ENCODE assay signal across 28 mouse cellular contexts in genomic region chr3:34458766-34459165, GRCm38 (mm10).
A peak's percentile ranks its signal among the peaks of the same experiment; 100 is the strongest.
DNase-seq lines count a peak whose midpoint lies in the region; ATAC-seq and TF ChIP-seq lines count a peak whose summit lies in the region.
"Had no signal": no experiment of that assay in that cellular context is flagged by ENCODE, and none has a peak within 500 bp of the region (broad histone marks: within the 10 kb centered on the region; RNA-seq: fewer than 3 reads in every experiment).

No protein-coding gene starts in this region.

- H3K27ac ChIP-seq in forebrain, embryonic 14.5 days (ENCODE audit: low read depth, low read length): no peak overlapping the region
- H3K27ac ChIP-seq in forebrain, embryonic 13.5 days: no peak overlapping the region
- H3K27ac ChIP-seq in forebrain, postnatal 0 days (ENCODE audit: low read depth, low read length): no peak overlapping the region
- no peak overlapping the region for H3K27ac ChIP-seq in forebrain, embryonic 10.5 days
- no peak overlapping the region for H3K27ac ChIP-seq in limb, embryonic 14.5 days (replicated peaks; ENCODE audit: low read depth, low read length)
- H3K27ac ChIP-seq in limb, embryonic 10.5 days: no peak overlapping the region
- no peak overlapping the region for H3K27ac ChIP-seq in gastrocnemius, adult 2 months
- H3K27ac ChIP-seq: embryonic facial prominence, embryonic 12.5 days; embryonic facial prominence, embryonic 15.5 days; heart, embryonic 15.5 days; hindbrain, embryonic 14.5 days; hindbrain, postnatal 0 days had no signal

- DNase-seq in forebrain, embryonic 14.5 days (ENCODE audit: low spot score): peak; percentile 58
- DNase-seq in forebrain, postnatal 0 days: no peak
- no peak for DNase-seq in forebrain, embryonic 10.5 days (ENCODE audit: extremely low spot score, low spot score)
- peak; percentile 20 for DNase-seq in limb, embryonic 14.5 days (ENCODE audit: low spot score)
- no peak for DNase-seq in limb, embryonic 10.5 days (ENCODE audit: low spot score)
- no peak for DNase-seq in gastrocnemius, adult 2 months
- DNase-seq: adrenal gland, adult 2 months; adrenal gland, postnatal 14 days; B cell, adult 2 months; cerebellum, adult 11-12 months; cerebellum, adult 8-10 months; gastrocnemius, postnatal 14 days; heart, adult 18-20 months; heart, postnatal 10 days; heart, postnatal 4 days; kidney, adult 18-20 months had no signal

- no peaks in the 10 kb centered on the region for H3K27me3 ChIP-seq in forebrain, embryonic 14.5 days (replicated peaks; ENCODE audit: control insufficient read depth, insufficient read depth, low read length)
- no peaks in the 10 kb centered on the region for H3K27me3 ChIP-seq in forebrain, embryonic 13.5 days
- no peaks in the 10 kb centered on the region for H3K27me3 ChIP-seq in forebrain, postnatal 0 days (ENCODE audit: insufficient read depth, low read length)
- H3K27me3 ChIP-seq in forebrain, embryonic 10.5 days (ENCODE audit: poor library complexity, severe bottlenecking): no peaks in the 10 kb centered on the region
- no peaks in the 10 kb centered on the region for H3K27me3 ChIP-seq in limb, embryonic 14.5 days (ENCODE audit: control insufficient read depth, insufficient read depth, low read length)
- no peaks in the 10 kb centered on the region for H3K27me3 ChIP-seq in limb, embryonic 10.5 days (ENCODE audit: low read depth, poor library complexity, severe bottlenecking)
- H3K27me3 ChIP-seq: CH12.LX; embryonic facial prominence, embryonic 12.5 days; embryonic facial prominence, embryonic 15.5 days; heart, embryonic 12.5 days; heart, embryonic 15.5 days had no signal

- H3K4me3 ChIP-seq in forebrain, embryonic 14.5 days (ENCODE audit: low read depth, low read length): no peak overlapping the region
- H3K4me3 ChIP-seq in forebrain, embryonic 13.5 days: no peak overlapping the region
- H3K4me3 ChIP-seq in forebrain, postnatal 0 days (ENCODE audit: low read depth, low read length): no peak overlapping the region
- no peak overlapping the region for H3K4me3 ChIP-seq in forebrain, embryonic 10.5 days
- H3K4me3 ChIP-seq in limb, embryonic 14.5 days (replicated peaks; ENCODE audit: low read length): no peak overlapping the region
- H3K4me3 ChIP-seq in limb, embryonic 10.5 days: no peak overlapping the region
- H3K4me3 ChIP-seq in gastrocnemius, adult 2 months: no peak overlapping the region
- H3K4me3 ChIP-seq: embryonic facial prominence, embryonic 12.5 days; embryonic facial prominence, embryonic 15.5 days; heart, embryonic 12.5 days; heart, embryonic 15.5 days had no signal

- no peaks in the 10 kb centered on the region for H3K9me3 ChIP-seq in forebrain, embryonic 14.5 days (replicated peaks; ENCODE audit: control insufficient read depth, low read length)
- no peaks in the 10 kb centered on the region for H3K9me3 ChIP-seq in forebrain, embryonic 13.5 days (replicated peaks)
- no peaks in the 10 kb centered on the region for H3K9me3 ChIP-seq in forebrain, postnatal 0 days (ENCODE audit: low read length)
- H3K9me3 ChIP-seq in forebrain, embryonic 10.5 days: no peaks in the 10 kb centered on the region
- no peaks in the 10 kb centered on the region for H3K9me3 ChIP-seq in limb, embryonic 14.5 days (ENCODE audit: control insufficient read depth, low read length)
- no peaks in the 10 kb centered on the region for H3K9me3 ChIP-seq in limb, embryonic 10.5 days (replicated peaks)
- H3K9me3 ChIP-seq: embryonic facial prominence, embryonic 12.5 days; embryonic facial prominence, embryonic 15.5 days; heart, embryonic 12.5 days; heart, embryonic 15.5 days had no signal

- no peak overlapping the region for H3K9ac ChIP-seq in forebrain, embryonic 14.5 days (ENCODE audit: low read length)
- no peak overlapping the region for H3K9ac ChIP-seq in forebrain, embryonic 13.5 days
- no peak overlapping the region for H3K9ac ChIP-seq in forebrain, postnatal 0 days
- H3K9ac ChIP-seq in limb, embryonic 14.5 days (ENCODE audit: low read depth, low read length, severe bottlenecking): no peak overlapping the region
- H3K9ac ChIP-seq: embryonic facial prominence, embryonic 12.5 days; embryonic facial prominence, embryonic 15.5 days; heart, embryonic 12.5 days; heart, embryonic 15.5 days; hindbrain, embryonic 14.5 days had no signal

- WGBS in forebrain, embryonic 14.5 days: 58% methylated on average over 6 of the region's 6 CpGs
- WGBS in forebrain, embryonic 13.5 days: 71% methylated on average over 6 of the region's 6 CpGs
- WGBS in forebrain, postnatal 0 days: 30% methylated on average over 6 of the region's 6 CpGs
- WGBS in forebrain, embryonic 10.5 days: 89% methylated on average over 6 of the region's 6 CpGs
- WGBS in limb, embryonic 14.5 days: 48% methylated on average over 6 of the region's 6 CpGs
- WGBS in limb, embryonic 10.5 days: 86% methylated on average over 6 of the region's 6 CpGs

- TF ChIP-seq POLR2A in limb, embryonic 14.5 days (IDR thresholded peaks at IDR 0.05; ENCODE audit: borderline replicate concordance, extremely low read depth, insufficient read depth, insufficient read length): no peak

- intact Hi-C loops in gastrocnemius, adult 2 months (cut with DNase I): no loop called here

- H3K4me2 ChIP-seq in forebrain, embryonic 14.5 days (ENCODE audit: low read length): no peak overlapping the region
- H3K4me2 ChIP-seq in forebrain, embryonic 13.5 days: no peak overlapping the region
- H3K4me2 ChIP-seq in forebrain, postnatal 0 days (ENCODE audit: low read depth): no peak overlapping the region
- no peak overlapping the region for H3K4me2 ChIP-seq in limb, embryonic 14.5 days (replicated peaks; ENCODE audit: low read depth, low read length, severe bottlenecking)
- H3K4me2 ChIP-seq: embryonic facial prominence, embryonic 12.5 days; embryonic facial prominence, embryonic 15.5 days; heart, embryonic 12.5 days; heart, embryonic 15.5 days; hindbrain, embryonic 14.5 days had no signal

- no peaks in the 10 kb centered on the region for H3K36me3 ChIP-seq in forebrain, embryonic 14.5 days (ENCODE audit: control insufficient read depth, insufficient read depth, low read length)
- H3K36me3 ChIP-seq in forebrain, embryonic 13.5 days (ENCODE audit: poor library complexity, severe bottlenecking): no peaks in the 10 kb centered on the region
- H3K36me3 ChIP-seq in forebrain, postnatal 0 days (ENCODE audit: insufficient read depth): no peaks in the 10 kb centered on the region
- H3K36me3 ChIP-seq in forebrain, embryonic 10.5 days (replicated peaks): no peaks in the 10 kb centered on the region
- H3K36me3 ChIP-seq in limb, embryonic 14.5 days (ENCODE audit: control insufficient read depth, insufficient read depth, low read length): no peaks in the 10 kb centered on the region
- H3K36me3 ChIP-seq in limb, embryonic 10.5 days: no peaks in the 10 kb centered on the region
- H3K36me3 ChIP-seq: embryonic facial prominence, embryonic 12.5 days; embryonic facial prominence, embryonic 15.5 days; G1E; heart, embryonic 12.5 days; heart, embryonic 15.5 days had no signal

- no peak for TF ChIP-seq CTCF in forebrain, postnatal 0 days (IDR thresholded peaks at IDR 0.05; ENCODE audit: low read depth)
- no peak for TF ChIP-seq CTCF in gastrocnemius, adult 2 months (IDR thresholded peaks at IDR 0.05)

- ATAC-seq in forebrain, embryonic 14.5 days: peak; percentile 50; the same call in 1 of the 2 replicates
- no peak for ATAC-seq in forebrain, embryonic 13.5 days
- peak; percentile 49; the same call in 1 of the 2 replicates for ATAC-seq in forebrain, postnatal 0 days
- no peak for ATAC-seq in limb, embryonic 14.5 days (ENCODE audit: low FRiP score, low read depth)
- ATAC-seq: inflammation-experienced regulatory T-cells, adult 6 months; intestine, embryonic 16.5 days; Patski had no signal

- H3K4me1 ChIP-seq in forebrain, embryonic 14.5 days (ENCODE audit: control insufficient read depth, insufficient read depth, low read length): peaks cover 23% of the 10 kb centered on the region
- peaks cover 35% of the 10 kb centered on the region for H3K4me1 ChIP-seq in forebrain, embryonic 13.5 days
- H3K4me1 ChIP-seq in forebrain, postnatal 0 days (ENCODE audit: insufficient read depth): peaks cover 12% of the 10 kb centered on the region
- H3K4me1 ChIP-seq in forebrain, embryonic 10.5 days: peaks cover 11% of the 10 kb centered on the region
- 0 out of 2 replicates have a peak, but pooled peaks cover 5% of the 10 kb centered on the region for H3K4me1 ChIP-seq in limb, embryonic 14.5 days (ENCODE audit: control insufficient read depth, insufficient read depth, low read length)
- peaks cover 6% of the 10 kb centered on the region for H3K4me1 ChIP-seq in limb, embryonic 10.5 days

Comparison
In these comparisons a context has a peak if more than half of its experiments do, and no peak if none do; other contexts are left out.
1. ATAC-seq: peak in forebrain, embryonic 14.5 days (single experiment) and forebrain, postnatal 0 days (single experiment); none in forebrain, embryonic 13.5 days (single experiment) and limb, embryonic 14.5 days (single experiment).
2. DNase-seq: peak in forebrain, embryonic 14.5 days (single experiment) and limb, embryonic 14.5 days (single experiment); none in forebrain, postnatal 0 days (single experiment), forebrain, embryonic 10.5 days (single experiment), limb, embryonic 10.5 days (single experiment) and gastrocnemius, adult 2 months (single experiment).